Mouse (Mus musculus) neutrophil, adult 5-6 weeks (primary cell): ENCODE data around the gene Gm20883. TPM values are rescaled to one million over a fixed set of nuclear protein-coding genes. Genes with fewer than 3 reads are reported as not detected.
"Not testable (repeated sequence)": the region's sequence is repeated elsewhere in the genome, so short reads cannot be mapped to it uniquely, and the experiment has no call there.

Source experiments
- ATAC-seq: fragments of 151-379, 151-347 bp; 2 replicates; pipeline ENCODE4 v1.8.0; 2017; ENCODE audit warnings: mild to moderate bottlenecking, moderate TSS enrichment; ENCODE audit not compliant: insufficient number of reproducible peaks, poor library complexity, low FRiP score, severe bottlenecking; ENCODE audit errors: extremely low read depth
- total RNA-seq: library from RNA; stranded (forward); fragments of 200-1000 nt; gene quantifications from 2 replicates; pipeline ENCODE4 v1.2.3, GENCODE M21; 2017

Gm20883 gene
- total RNA-seq = not detected in 2 replicates

- ATAC-seq = not testable (repeated sequence)
These were observed at the start of gene Gm20883 for GRCm38 (mm10) chrY:50607951-50608350. Gene Gm20883 (plus strand): TSS chrY:50608251.
